Mouse (Mus musculus) layer of hippocampus, adult 8-10 months (tissue): Measurements from ENCODE around the gene Ap2b1. TPM values are rescaled to one million over a fixed set of nuclear protein-coding genes. Genes with fewer than 3 reads are reported as not detected.

Experiments
- DNase-seq, 2 experiments: peaks; one replicate each; pipeline ENCODE4 v3.0.0; 2022; ENCODE audit warnings: low spot score in 2 of 2
- total RNA-seq, 4 experiments: library from RNA; stranded (reverse); gene quantifications; 2 replicates each; pipeline ENCODE4 v1.2.4; 2022

Gene Ap2b1
- total RNA-seq, 4 experiments from 2014 or later, result 281 to 326 (median 296) TPM

DNA sequence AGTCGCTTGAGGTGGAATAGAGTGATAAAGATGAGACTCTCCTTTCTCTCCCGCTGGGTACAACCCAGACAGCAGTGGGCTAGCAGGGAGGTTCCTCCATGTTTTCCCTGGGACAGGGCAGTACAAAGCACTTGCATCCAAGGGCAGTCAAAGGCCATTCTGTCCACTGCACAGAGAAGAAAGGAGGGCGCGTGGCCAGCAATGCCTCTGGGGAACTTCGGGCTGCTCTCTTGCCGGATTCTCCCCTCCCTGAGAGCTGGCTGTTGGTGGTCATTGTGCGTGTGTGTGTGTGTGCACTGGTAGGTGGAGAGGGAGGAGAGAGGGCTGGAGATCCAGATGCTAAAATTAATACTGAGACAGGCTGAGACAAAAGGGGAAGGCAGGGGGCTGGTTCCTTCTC lies 142.4 kb downstream of the Ap2b1 start:
- DNase-seq, result no peak

GRCm38 (mm10) chr11:83442596-83443267 lies 143.9 kb downstream of the Ap2b1 start:
- peak; percentile 61 to 82 for DNase-seq

DNA sequence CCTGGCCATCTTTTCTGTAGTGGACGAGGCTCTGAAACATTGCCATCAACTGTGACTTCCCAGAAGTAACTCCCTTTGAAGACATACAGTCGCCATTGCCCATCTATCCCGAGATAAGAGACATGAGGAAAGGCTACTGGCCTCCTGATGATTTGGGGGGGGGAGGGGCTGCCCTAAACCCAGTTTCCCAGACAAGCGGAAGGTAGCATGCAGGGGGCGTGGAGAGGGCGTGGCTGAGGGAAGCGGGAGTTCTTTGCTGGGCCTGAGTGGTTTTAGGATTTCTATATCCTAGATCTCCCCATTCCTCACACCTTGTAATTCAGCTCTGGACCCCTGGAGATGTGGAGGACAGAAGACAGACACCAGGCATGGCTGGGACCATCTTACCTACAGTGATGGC lies 145.0 kb downstream of the Ap2b1 start:
- no peak for DNase-seq

GRCm38 (mm10) chr11:83445001-83445400 lies 146.2 kb downstream of the Ap2b1 start:
- DNase-seq, result no peak

DNA sequence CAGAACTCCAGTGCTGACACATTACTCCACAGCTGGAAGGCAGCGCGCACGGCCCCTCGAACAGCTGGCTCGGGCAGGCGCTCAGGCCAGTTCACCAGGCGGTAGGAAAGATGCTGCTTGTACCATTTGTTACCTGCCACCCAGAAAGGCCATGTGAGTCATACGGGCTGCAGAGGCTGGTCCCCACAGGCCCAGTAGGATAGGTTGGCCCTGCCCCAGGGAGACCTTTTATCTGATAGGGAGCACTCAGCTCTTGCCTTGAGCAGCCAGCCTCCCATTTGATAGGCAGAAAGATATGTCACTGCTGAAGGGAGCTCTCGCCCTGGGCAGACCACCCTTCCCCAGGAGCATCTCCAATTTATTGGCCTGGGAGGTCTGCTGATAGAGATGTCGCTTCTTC lies 148.8 kb downstream of the Ap2b1 start:
- DNase-seq, result no peak

GRCm38 (mm10) chr11:83448021-83448926 lies 149.4 kb downstream of the Ap2b1 start:
- no peak for DNase-seq

GRCm38 (mm10) chr11:83448927-83449236 lies 150.1 kb downstream of the Ap2b1 start:
- DNase-seq, result no peak

- no peak for DNase-seq
Measured at GRCm38 (mm10) chr11:83449298-83449697, 150.5 kb downstream of the Ap2b1 start.

GRCm38 (mm10) chr11:83450550-83450949 lies 151.7 kb downstream of the Ap2b1 start:
- no peak for DNase-seq

DNA sequence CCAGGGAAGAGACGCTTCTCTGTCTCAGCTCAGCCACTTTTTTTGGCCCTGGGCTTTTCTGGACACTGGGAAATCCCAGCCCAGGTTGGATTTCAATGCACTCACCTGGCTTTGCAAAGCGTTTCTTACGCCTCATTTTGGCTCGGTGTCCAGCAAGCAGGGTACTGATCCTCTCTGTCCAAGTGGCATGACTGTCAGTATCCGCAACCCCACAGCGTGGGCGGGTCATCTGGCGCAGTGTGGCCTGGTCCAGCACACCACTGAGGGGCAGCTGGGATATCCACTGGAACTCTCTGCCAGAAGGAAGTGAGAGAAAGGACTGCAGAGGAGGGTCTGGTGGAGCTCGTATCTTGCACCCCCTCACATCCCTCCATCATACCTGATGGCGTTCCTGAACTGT lies 152.5 kb downstream of the Ap2b1 start:
- DNase-seq, result no peak

DNA sequence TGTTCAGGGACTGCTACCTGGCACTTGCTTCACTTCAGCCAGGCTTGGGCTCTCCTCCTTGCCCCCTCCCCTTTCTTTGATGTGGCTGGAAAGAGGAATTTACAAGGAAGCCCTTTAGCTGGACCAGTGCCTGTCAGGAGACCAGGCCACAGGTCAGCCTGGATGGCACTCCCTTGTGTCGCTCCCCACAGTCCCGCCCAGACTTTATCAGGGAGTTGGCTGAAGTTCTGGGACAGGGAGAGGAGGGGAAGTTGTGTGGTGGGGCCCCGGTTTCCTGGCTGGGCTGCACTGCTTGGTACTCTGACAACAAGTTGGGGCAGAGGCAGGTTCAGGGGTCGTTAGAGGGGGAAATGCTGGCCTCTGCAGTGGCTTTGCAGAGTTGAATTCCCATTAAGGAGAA lies 155.7 kb downstream of the Ap2b1 start:
- no peak for DNase-seq

Other genes starting within 250 kb of the Ap2b1 start
- gene Slfn2, start 233.9 kb upstream of the Ap2b1 start, total RNA-seq, result 1 to 10 TPM in 2 of 4 experiments, under 1 TPM in 2; 0.43 to 2.9 (median 0.97) TPM
- gene Slfn1, start 182.2 kb upstream of the Ap2b1 start, total RNA-seq, result not detected
- gene Slfn4, start 123.8 kb upstream of the Ap2b1 start, total RNA-seq, result under 1 TPM in 2 of 4 experiments, not detected in 2; 0.09 to 0.11 TPM
- gene Slfn3, start 107.7 kb upstream of the Ap2b1 start, total RNA-seq, result under 1 TPM; 0.20 to 0.58 (median 0.46) TPM
- gene Slfn14, start 12.3 kb upstream of the Ap2b1 start, total RNA-seq, result under 1 TPM in 1 of 4 experiments, not detected in 3; 0.09 TPM
- 10 to 100 TPM in 2 of 4 experiments, 1 to 10 TPM in 2; 8.8 to 15.2 (median 12.2) TPM for gene Pex12, start 3.6 kb downstream of the Ap2b1 start, total RNA-seq
- 100 to 1,000 TPM; 202 to 211 (median 208) TPM for gene Rasl10b, start 110.1 kb downstream of the Ap2b1 start, total RNA-seq
- under 1 TPM; 0.43 to 0.56 (median 0.48) TPM for gene Gas2l2, start 130.4 kb downstream of the Ap2b1 start, total RNA-seq
- gene 1700020L24Rik, start 138.7 kb downstream of the Ap2b1 start, total RNA-seq, result under 1 TPM in 2 of 4 experiments, not detected in 2; 0.40 to 0.51 TPM
- gene Mmp28, start 164.0 kb downstream of the Ap2b1 start, total RNA-seq, result 1 to 10 TPM; 2.9 to 3.8 (median 3.7) TPM
- gene Taf15, start 174.1 kb downstream of the Ap2b1 start, total RNA-seq, result 10 to 100 TPM; 67.6 to 80.2 (median 69.6) TPM
- gene Heatr9, start 223.2 kb downstream of the Ap2b1 start, total RNA-seq, result not detected
- gene Ccl5, start 231.5 kb downstream of the Ap2b1 start, total RNA-seq, result under 1 TPM in 2 of 4 experiments, not detected in 2; 0.68 to 0.93 TPM